In genomic region chr11:68637861-68638615, GRCm38 (mm10) we compare ENCODE assay signal across 8 mouse cellular contexts. TPM values are rescaled to one million over a fixed set of nuclear protein-coding genes. Genes with fewer than 3 reads are reported as not detected.
A peak's percentile ranks its signal among the peaks of the same experiment; 100 is the strongest.
DNase-seq lines count a peak whose midpoint lies in the region; ATAC-seq and TF ChIP-seq lines count a peak whose summit lies in the region.

No protein-coding gene starts in this region.

- ATAC-seq in embryonic facial prominence, embryonic 11.5 days (replicated peaks; ENCODE audit: insufficient number of reproducible peaks, low FRiP score, low TSS enrichment, low read depth): peak; percentile 78
- peak; percentile 87 for ATAC-seq in kidney, embryonic 14.5 days (ENCODE audit: low FRiP score, low TSS enrichment)
- ATAC-seq in stomach, embryonic 16.5 days (ENCODE audit: insufficient read depth, low FRiP score): peak; percentile 87; the same call in 1 of the 2 replicates

- no peak for TF ChIP-seq CTCF in layer of hippocampus, adult 2 months (conservative IDR thresholded peaks at IDR 0.05)

- H3K9me3 ChIP-seq in embryonic facial prominence, embryonic 11.5 days (replicated peaks; ENCODE audit: control insufficient read depth, low read length): no peaks in the 10 kb centered on the region
- no peaks in the 10 kb centered on the region for H3K9me3 ChIP-seq in kidney, embryonic 14.5 days (ENCODE audit: control insufficient read depth, low read length)
- H3K9me3 ChIP-seq in stomach, embryonic 16.5 days (replicated peaks; ENCODE audit: control insufficient read depth, low read length): no peaks in the 10 kb centered on the region

- H3K27ac ChIP-seq in embryonic facial prominence, embryonic 11.5 days (replicated peaks; ENCODE audit: low read depth, low read length): peak overlapping the region; percentile 77
- H3K27ac ChIP-seq in kidney, embryonic 14.5 days (ENCODE audit: low read depth, low read length): peak overlapping the region; percentile 80; the same call in 1 of the 2 replicates
- peak overlapping the region; percentile 86 for H3K27ac ChIP-seq in stomach, embryonic 16.5 days (ENCODE audit: low read length)
- H3K27ac ChIP-seq in layer of hippocampus, adult 2 months: no peak overlapping the region

- H3K36me3 ChIP-seq in embryonic facial prominence, embryonic 11.5 days (replicated peaks; ENCODE audit: control insufficient read depth, insufficient read depth, low read depth, low read length): no peaks in the 10 kb centered on the region
- no peaks in the 10 kb centered on the region for H3K36me3 ChIP-seq in kidney, embryonic 14.5 days (ENCODE audit: control insufficient read depth, insufficient read depth, low read length)
- no peaks in the 10 kb centered on the region for H3K36me3 ChIP-seq in stomach, embryonic 16.5 days (ENCODE audit: control insufficient read depth, insufficient read depth, low read length)

- WGBS in embryonic facial prominence, embryonic 11.5 days: 20% methylated on average over 10 of the region's 10 CpGs
- 11% methylated on average over 10 of the region's 10 CpGs for WGBS in kidney, embryonic 14.5 days
- 23% methylated on average over 10 of the region's 10 CpGs for WGBS in stomach, embryonic 16.5 days

- H3K9ac ChIP-seq in embryonic facial prominence, embryonic 11.5 days (replicated peaks; ENCODE audit: low read length): 0 out of 2 replicates have a peak overlapping the region, but pooled peaks have one; percentile 30
- H3K9ac ChIP-seq in kidney, embryonic 14.5 days (ENCODE audit: low read depth, low read length): no peak overlapping the region; the same call in 1 of the 2 replicates
- peak overlapping the region; percentile 43 for H3K9ac ChIP-seq in stomach, embryonic 16.5 days (ENCODE audit: low read length)

- H3K4me1 ChIP-seq in embryonic facial prominence, embryonic 11.5 days (ENCODE audit: control insufficient read depth, insufficient read depth, low read length): no peaks in the 10 kb centered on the region; the same call in 1 of the 2 replicates
- peaks cover 20% of the 10 kb centered on the region for H3K4me1 ChIP-seq in kidney, embryonic 14.5 days (ENCODE audit: control insufficient read depth, insufficient read depth, low read length)
- peaks cover 12% of the 10 kb centered on the region for H3K4me1 ChIP-seq in stomach, embryonic 16.5 days (ENCODE audit: control insufficient read depth, insufficient read depth, low read length)

- H3K4me2 ChIP-seq in embryonic facial prominence, embryonic 11.5 days (ENCODE audit: low read depth, low read length): no peak overlapping the region; the same call in 1 of the 2 replicates
- peak overlapping the region; percentile 19; the same call in 1 of the 2 replicates for H3K4me2 ChIP-seq in kidney, embryonic 14.5 days (replicated peaks; ENCODE audit: low read depth, low read length)
- peak overlapping the region; percentile 24 for H3K4me2 ChIP-seq in stomach, embryonic 16.5 days (ENCODE audit: low read depth, low read length)

- no peaks in the 10 kb centered on the region for H3K27me3 ChIP-seq in embryonic facial prominence, embryonic 11.5 days (ENCODE audit: control insufficient read depth, insufficient read depth, low read length)
- no peaks in the 10 kb centered on the region for H3K27me3 ChIP-seq in kidney, embryonic 14.5 days (ENCODE audit: control insufficient read depth, insufficient read depth, low read length)
- no peaks in the 10 kb centered on the region for H3K27me3 ChIP-seq in stomach, embryonic 16.5 days (ENCODE audit: control insufficient read depth, insufficient read depth, low read length)

- H3K4me3 ChIP-seq in embryonic facial prominence, embryonic 11.5 days (ENCODE audit: low read depth, low read length): no peak overlapping the region
- no peak overlapping the region for H3K4me3 ChIP-seq in kidney, embryonic 14.5 days (ENCODE audit: low read length)
- H3K4me3 ChIP-seq in stomach, embryonic 16.5 days (replicated peaks; ENCODE audit: low read length): no peak overlapping the region
- no peak overlapping the region for H3K4me3 ChIP-seq in layer of hippocampus, adult 2 months

- peak; percentile 36 for DNase-seq in ovary, adult 18-20 months (ENCODE audit: low spot score)
- no peak for DNase-seq in ovary, postnatal 10 days (ENCODE audit: low spot score)
- DNase-seq in embryonic facial prominence, embryonic 11.5 days (ENCODE audit: low spot score): peak; percentile 90
- no peak for DNase-seq in gastrocnemius, postnatal 10 days
- DNase-seq in layer of hippocampus, adult 2 months (ENCODE audit: low spot score in 2 of 2): no peak
- DNase-seq in spleen, adult 12 weeks (ENCODE audit: low spot score): no peak

RNA-seq across cellular contexts. Expression of gene Ccdc42, which starts 51.2 kb away (rescaled TPM):
- polyA plus RNA-seq in embryonic facial prominence, embryonic 11.5 days (2014; fragmentation: Nextera tagmentation; extraction: Ambion mirVana): 0.20 and 0.67 TPM in 2 replicates
- 2.5 and 3.0 TPM in 2 replicates for polyA plus RNA-seq in kidney, embryonic 14.5 days (2014; fragmentation: Nextera tagmentation; extraction: Ambion mirVana)
- polyA plus RNA-seq in stomach, embryonic 16.5 days (2015; fragmentation: Nextera tagmentation; extraction: Ambion mirVana): 0.41 and 0.49 TPM in 2 replicates
- total RNA-seq in gastrocnemius, postnatal 10 days (2021): under 1 TPM in 1 of 2 experiments, not detected in 1; 0.31 TPM
- total RNA-seq in layer of hippocampus, adult 2 months (2021): 1 to 10 TPM; 2.5 to 2.9 TPM

RNA-seq across cellular contexts. Expression of gene Myh10, which starts 53.3 kb away (rescaled TPM):
- polyA plus RNA-seq in embryonic facial prominence, embryonic 11.5 days (2014; fragmentation: Nextera tagmentation; extraction: Ambion mirVana): 137 and 146 TPM in 2 replicates
- polyA plus RNA-seq in kidney, embryonic 14.5 days (2014; fragmentation: Nextera tagmentation; extraction: Ambion mirVana): 115 and 145 TPM in 2 replicates
- 81.9 and 89.9 TPM in 2 replicates for polyA plus RNA-seq in stomach, embryonic 16.5 days (2015; fragmentation: Nextera tagmentation; extraction: Ambion mirVana)
- 10 to 100 TPM; 27.2 to 34.8 TPM for total RNA-seq in gastrocnemius, postnatal 10 days (2021)
- total RNA-seq in layer of hippocampus, adult 2 months (2021): 100 to 1,000 TPM; 139 to 147 TPM

Comparison
In these comparisons a context has a peak if more than half of its experiments do, and no peak if none do; other contexts are left out.
1. DNase-seq: peak in ovary, adult 18-20 months (single experiment) and embryonic facial prominence, embryonic 11.5 days (single experiment); none in ovary, postnatal 10 days (single experiment), gastrocnemius, postnatal 10 days (single experiment), layer of hippocampus, adult 2 months (0 of 2) and spleen, adult 12 weeks (single experiment).
2. Peak in every context shown above with its lines, with median percentiles within 50 percentile points of each other: ATAC-seq.